Mouse (Mus musculus) neural tube, embryonic 10.5 days (tissue): Measurements from ENCODE around the gene Commd7.

Experiments used
- DNase-seq: peaks from one replicate; pipeline ENCODE4 v3.0.0-alpha.2; 2017; ENCODE audit warnings: low spot score; ENCODE audit errors: extremely low spot score

Gene Commd7

DNA sequence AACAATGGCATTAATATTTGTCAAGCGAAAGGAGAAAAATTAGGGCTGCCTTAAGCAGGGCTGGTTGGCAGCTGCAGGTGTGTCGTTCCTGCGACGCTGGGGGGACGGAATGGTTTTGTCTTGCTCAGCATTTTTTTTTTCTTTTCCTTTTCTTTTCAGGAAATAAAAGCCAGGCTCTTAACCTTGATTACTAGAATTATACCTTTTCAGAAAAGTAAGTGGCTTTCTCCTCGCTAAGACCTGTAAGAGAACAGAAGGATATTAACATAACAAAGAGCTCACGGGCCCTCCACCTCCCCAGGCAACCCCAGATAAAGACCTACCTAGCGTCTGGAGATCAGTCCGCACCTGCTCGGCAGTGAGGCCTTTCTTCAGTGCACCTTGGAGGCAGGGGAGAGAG is 10.1 kb downstream of the Commd7 start:
- DNase-seq: no peak

DNA sequence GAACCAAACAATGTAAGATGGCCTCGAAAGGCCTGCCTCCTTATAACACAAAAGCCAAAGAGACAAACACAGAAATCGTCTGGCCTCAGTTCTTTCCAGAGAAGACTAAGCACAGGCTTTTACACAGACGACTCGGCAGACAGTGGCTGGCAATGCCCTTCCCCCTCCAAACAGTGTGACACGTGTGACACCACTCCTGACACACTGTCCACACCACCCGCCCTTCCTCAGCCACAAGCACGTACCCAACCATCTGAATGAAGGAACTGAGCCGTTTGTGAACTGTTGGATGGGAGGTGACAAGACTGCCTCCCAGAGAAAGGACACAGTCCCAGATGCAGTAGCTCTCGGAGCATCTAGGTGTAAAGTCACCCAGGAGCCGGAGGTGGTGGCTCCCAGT is 13.7 kb downstream of the Commd7 start:
- no peak for DNase-seq

- DNase-seq: no peak
Observed at GRCm38 (mm10) chr2:153618439-153618838, 14.1 kb downstream of the Commd7 start.

DNA sequence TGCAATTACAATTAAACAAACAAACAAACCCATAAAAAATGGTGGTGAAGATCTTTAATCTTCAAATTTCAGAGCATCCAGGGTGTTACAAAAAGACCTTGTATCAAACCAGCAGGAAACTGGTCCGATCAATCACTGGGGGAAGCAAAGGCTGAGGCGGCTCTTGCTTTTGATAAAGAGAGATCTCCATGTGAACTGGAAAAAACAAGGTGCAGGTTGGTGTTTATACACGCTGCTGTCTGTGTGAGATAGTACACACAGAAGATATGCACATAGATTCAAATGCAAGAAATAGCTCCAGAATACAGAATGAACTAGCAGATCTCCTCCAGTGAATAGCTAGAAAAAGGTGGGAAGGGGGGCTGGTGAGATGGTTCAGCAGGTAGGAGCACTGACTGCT is 15.7 kb downstream of the Commd7 start:
- DNase-seq: no peak

DNA sequence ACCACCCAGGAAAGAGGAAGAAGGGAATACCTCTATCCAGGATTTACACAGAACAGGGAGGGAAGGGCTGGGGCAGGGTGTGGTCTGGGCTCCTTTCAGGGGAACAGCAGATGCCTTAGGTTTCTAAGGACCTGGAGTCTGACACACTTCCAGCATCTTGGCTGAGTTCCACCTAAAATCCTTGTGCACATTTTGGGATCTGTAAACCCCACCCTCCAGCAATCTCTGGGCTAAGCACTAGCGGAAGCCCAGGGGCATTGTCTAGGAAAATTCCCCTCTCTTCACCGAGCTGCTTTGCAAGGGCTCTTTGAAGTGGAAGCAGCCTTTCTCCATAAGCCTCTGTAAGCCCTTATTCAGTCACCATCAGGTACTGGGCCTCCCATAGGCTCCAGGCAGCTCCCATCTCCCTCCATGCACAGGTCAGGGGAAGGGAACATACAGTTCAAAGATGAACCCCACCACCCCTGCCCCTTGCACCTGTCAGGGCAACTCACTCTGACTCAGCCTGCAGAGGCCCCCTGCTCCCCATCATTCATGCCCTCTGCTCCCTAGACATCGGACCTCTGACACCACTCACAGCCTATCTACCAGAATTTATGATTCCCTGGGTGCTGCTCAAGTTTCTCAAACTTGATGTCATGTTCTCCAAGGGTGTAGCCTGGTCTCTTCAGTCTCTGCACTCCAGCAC is 19.8 kb downstream of the Commd7 start:
- no peak for DNase-seq

GRCm38 (mm10) chr2:153611743-153612142 is 20.8 kb downstream of the Commd7 start:
- no peak for DNase-seq

GRCm38 (mm10) chr2:153611241-153611630 is 21.3 kb downstream of the Commd7 start:
- peak; percentile 45 for DNase-seq

GRCm38 (mm10) chr2:153610426-153611240 is 21.9 kb downstream of the Commd7 start:
- peak; percentile 61 for DNase-seq

GRCm38 (mm10) chr2:153609548-153609947 is 23.0 kb downstream of the Commd7 start:
- peak; percentile 92 for DNase-seq

GRCm38 (mm10) chr2:153609058-153609457 is 23.5 kb downstream of the Commd7 start:
- DNase-seq: no peak

GRCm38 (mm10) chr2:153607870-153608515 is 24.6 kb downstream of the Commd7 start:
- no peak for DNase-seq

GRCm38 (mm10) chr2:153606421-153606820 is 26.2 kb downstream of the Commd7 start:
- no peak for DNase-seq

- no peak for DNase-seq
Observed at GRCm38 (mm10) chr2:153603724-153604123, 28.9 kb downstream of the Commd7 start.

GRCm38 (mm10) chr2:153600667-153601648 is 31.6 kb downstream of the Commd7 start:
- DNase-seq: no peak

GRCm38 (mm10) chr2:153600021-153600666 is 32.4 kb downstream of the Commd7 start:
- DNase-seq: no peak

- DNase-seq: no peak
Observed at GRCm38 (mm10) chr2:153597626-153598025, 35.0 kb downstream of the Commd7 start.

DNA sequence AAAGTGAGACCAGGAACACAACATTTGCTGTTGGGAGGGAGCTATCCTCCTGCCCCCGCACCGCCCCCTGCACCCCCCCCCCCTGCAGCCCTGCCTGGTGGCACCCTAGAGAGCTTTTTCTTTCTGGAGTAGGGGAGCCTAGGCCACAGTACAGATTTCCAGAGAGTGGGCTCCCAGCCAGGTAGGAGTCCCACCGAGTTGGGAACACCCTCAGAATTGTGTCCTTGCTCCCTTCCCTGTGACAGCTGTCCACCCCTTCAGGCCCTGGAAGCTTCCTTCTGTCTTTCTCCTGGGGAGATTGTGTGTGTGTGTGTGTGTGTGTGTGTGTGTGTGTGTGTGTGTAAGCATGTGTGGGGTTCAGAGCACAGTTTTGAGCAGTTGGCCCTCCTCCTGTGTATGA is 35.6 kb downstream of the Commd7 start:
- DNase-seq: no peak

DNA sequence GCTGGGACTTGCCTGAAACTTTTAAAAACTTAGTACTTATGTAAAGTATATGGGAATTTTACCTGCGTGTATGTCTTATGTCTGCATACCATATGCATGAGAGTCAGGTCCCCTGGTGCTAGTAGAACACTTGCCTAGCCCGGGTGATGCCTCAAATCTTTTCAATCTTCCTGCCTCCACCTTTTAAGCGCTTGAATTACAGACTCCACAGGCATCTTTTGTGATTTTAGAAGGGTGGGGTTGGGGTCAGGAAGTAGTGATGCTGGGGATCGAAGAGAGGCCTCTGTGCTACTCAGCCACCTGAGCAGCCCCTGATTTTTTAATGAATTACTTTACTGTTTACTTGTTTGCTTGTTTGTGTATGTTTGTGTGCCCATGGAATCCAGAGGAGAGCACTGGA is 37.6 kb downstream of the Commd7 start:
- no peak for DNase-seq

GRCm38 (mm10) chr2:153593186-153593585 is 39.4 kb downstream of the Commd7 start:
- no peak for DNase-seq
